Mouse (Mus musculus): ENCODE data around the gene Epb41l5. TPM values are rescaled to one million over a fixed set of nuclear protein-coding genes. Genes with fewer than 3 reads are reported as not detected.

Epb41l5 gene
- 14.8 and 16.6 TPM in 2 replicates for polyA plus RNA-seq (2015; fragmentation: Nextera tagmentation; extraction: Ambion mirVana)

- Histone ChIP-seq H3K27ac (replicated peaks) (peak within 1 kb of the TSS; percentile 74), H3K9me3 (replicated peaks) (no peaks in the 10 kb centered on the region), H3K4me3 (replicated peaks) (peak within 1 kb of the TSS; percentile 75), H3K9ac (peak within 1 kb of the TSS; percentile 47), H3K36me3 (no peaks in the 10 kb centered on the region), H3K4me2 (replicated peaks) (peak within 1 kb of the TSS; percentile 84), H3K27me3 (no peaks in the 10 kb centered on the region), H3K4me1 (peaks cover 6% of the 10 kb centered on the region; the same call in 1 of the 2 replicates)
- ATAC-seq (ENCODE audit: insufficient number of reproducible peaks, low FRiP score, low TSS enrichment, low read depth), result peak; percentile 91
- under 1% methylated on average over 85 of the region's 86 CpGs for WGBS
These were observed at the start of gene Epb41l5 for GRCm38 (mm10) chr1:119648205-119649111. Gene Epb41l5 (minus strand): TSS chr1:119649000.

GRCm38 (mm10) chr1:119696860-119697259, 48.1 kb upstream of the Epb41l5 start:
- H3K9me3 ChIP-seq (replicated peaks), result no peaks in the 10 kb centered on the region
- no peaks in the 10 kb centered on the region for H3K27me3 ChIP-seq
- H3K27ac ChIP-seq (replicated peaks), result no peak overlapping the region
- no peak overlapping the region for H3K9ac ChIP-seq
- H3K36me3 ChIP-seq, result no peaks in the 10 kb centered on the region; the same call in 1 of the 2 replicates
- ATAC-seq (ENCODE audit: insufficient number of reproducible peaks, low FRiP score, low TSS enrichment, low read depth), result no peak
- no peaks in the 10 kb centered on the region for H3K4me1 ChIP-seq
- 98% methylated on average over 1 of the region's 1 CpGs for WGBS
- no peak overlapping the region for H3K4me3 ChIP-seq (replicated peaks)
- H3K4me2 ChIP-seq (replicated peaks), result no peak overlapping the region

GRCm38 (mm10) chr1:119685773-119686558, 37.2 kb upstream of the Epb41l5 start:
- Histone ChIP-seq H3K4me2 (replicated peaks) (no peak overlapping the region), H3K4me1 (no peaks in the 10 kb centered on the region), H3K9ac (no peak overlapping the region), H3K4me3 (replicated peaks) (no peak overlapping the region), H3K27me3 (no peaks in the 10 kb centered on the region), H3K36me3 (peaks cover 6% of the 10 kb centered on the region; the same call in 1 of the 2 replicates), H3K27ac (replicated peaks) (no peak overlapping the region), H3K9me3 (replicated peaks) (no peaks in the 10 kb centered on the region)
- WGBS, result 91% methylated on average over 3 of the region's 3 CpGs
- no peak for ATAC-seq (ENCODE audit: insufficient number of reproducible peaks, low FRiP score, low TSS enrichment, low read depth)

GRCm38 (mm10) chr1:119681663-119682213, 32.9 kb upstream of the Epb41l5 start:
- ATAC-seq (ENCODE audit: insufficient number of reproducible peaks, low FRiP score, low TSS enrichment, low read depth), result no peak
- 70% methylated on average over 2 of the region's 2 CpGs for WGBS
- Histone ChIP-seq H3K9me3 (replicated peaks) (no peaks in the 10 kb centered on the region), H3K27ac (replicated peaks) (no peak overlapping the region), H3K9ac (no peak overlapping the region), H3K27me3 (no peaks in the 10 kb centered on the region), H3K4me2 (replicated peaks) (no peak overlapping the region), H3K4me1 (no peaks in the 10 kb centered on the region), H3K36me3 (peaks cover 3% of the 10 kb centered on the region; the same call in 1 of the 2 replicates), H3K4me3 (replicated peaks) (no peak overlapping the region)

- Histone ChIP-seq H3K4me2 (replicated peaks) (no peak overlapping the region), H3K9me3 (replicated peaks) (no peaks in the 10 kb centered on the region), H3K4me1 (no peaks in the 10 kb centered on the region), H3K27ac (replicated peaks) (no peak overlapping the region), H3K36me3 (peaks cover 4% of the 10 kb centered on the region; the same call in 1 of the 2 replicates), H3K27me3 (no peaks in the 10 kb centered on the region), H3K4me3 (replicated peaks) (no peak overlapping the region), H3K9ac (no peak overlapping the region)
- WGBS, result 63% methylated on average over 1 of the region's 1 CpGs
- no peak for ATAC-seq (ENCODE audit: insufficient number of reproducible peaks, low FRiP score, low TSS enrichment, low read depth)
These were observed 26.2 kb upstream of the Epb41l5 start for GRCm38 (mm10) chr1:119674984-119675383.

- Histone ChIP-seq H3K36me3 (0 out of 2 replicates have a peak, but pooled peaks cover 3% of the 10 kb centered on the region), H3K27me3 (no peaks in the 10 kb centered on the region), H3K4me3 (replicated peaks) (no peak overlapping the region), H3K4me1 (no peaks in the 10 kb centered on the region), H3K4me2 (replicated peaks) (no peak overlapping the region), H3K9me3 (replicated peaks) (no peaks in the 10 kb centered on the region), H3K9ac (no peak overlapping the region), H3K27ac (replicated peaks) (no peak overlapping the region)
- no peak for ATAC-seq (ENCODE audit: insufficient number of reproducible peaks, low FRiP score, low TSS enrichment, low read depth)
- WGBS, result 87% methylated on average over 7 of the region's 7 CpGs
These were observed 18.1 kb upstream of the Epb41l5 start for GRCm38 (mm10) chr1:119666904-119667303.

- H3K4me2 ChIP-seq (replicated peaks), result no peak overlapping the region
- H3K27me3 ChIP-seq, result no peaks in the 10 kb centered on the region
- no peaks in the 10 kb centered on the region for H3K9me3 ChIP-seq (replicated peaks)
- no peak overlapping the region for H3K9ac ChIP-seq
- H3K4me1 ChIP-seq, result 0 out of 2 replicates have a peak, but pooled peaks cover under 1% of the 10 kb centered on the region
- H3K4me3 ChIP-seq (replicated peaks), result no peak overlapping the region
- 96% methylated on average over 2 of the region's 2 CpGs for WGBS
- H3K36me3 ChIP-seq, result 0 out of 2 replicates have a peak, but pooled peaks cover 3% of the 10 kb centered on the region
- H3K27ac ChIP-seq (replicated peaks), result no peak overlapping the region
- no peak for ATAC-seq (ENCODE audit: insufficient number of reproducible peaks, low FRiP score, low TSS enrichment, low read depth)
These were observed 5.5 kb upstream of the Epb41l5 start for GRCm38 (mm10) chr1:119654307-119654706.

GRCm38 (mm10) chr1:119650386-119650785, 1.6 kb upstream of the Epb41l5 start:
- no peak for ATAC-seq (ENCODE audit: insufficient number of reproducible peaks, low FRiP score, low TSS enrichment, low read depth)
- Histone ChIP-seq H3K27me3 (no peaks in the 10 kb centered on the region), H3K9ac (no peak overlapping the region), H3K4me1 (peaks cover 6% of the 10 kb centered on the region; the same call in 1 of the 2 replicates), H3K36me3 (no peaks in the 10 kb centered on the region), H3K4me2 (replicated peaks) (no peak overlapping the region), H3K4me3 (replicated peaks) (no peak overlapping the region), H3K27ac (replicated peaks) (no peak overlapping the region), H3K9me3 (replicated peaks) (no peaks in the 10 kb centered on the region)
- 87% methylated on average over 5 of the region's 5 CpGs for WGBS

- Histone ChIP-seq H3K9ac (no peak overlapping the region), H3K9me3 (replicated peaks) (no peaks in the 10 kb centered on the region), H3K4me1 (peaks cover 6% of the 10 kb centered on the region; the same call in 1 of the 2 replicates), H3K36me3 (no peaks in the 10 kb centered on the region), H3K27me3 (no peaks in the 10 kb centered on the region), H3K4me3 (replicated peaks) (no peak overlapping the region), H3K4me2 (replicated peaks) (no peak overlapping the region), H3K27ac (replicated peaks) (no peak overlapping the region)
- 47% methylated on average over 2 of the region's 2 CpGs for WGBS
- no peak for ATAC-seq (ENCODE audit: insufficient number of reproducible peaks, low FRiP score, low TSS enrichment, low read depth)
These were observed 827 bp upstream of the Epb41l5 start for GRCm38 (mm10) chr1:119649627-119650026.

- H3K4me2 ChIP-seq (replicated peaks), result no peak overlapping the region
- no peaks in the 10 kb centered on the region for H3K36me3 ChIP-seq
- ATAC-seq (ENCODE audit: insufficient number of reproducible peaks, low FRiP score, low TSS enrichment, low read depth), result no peak
- 66% methylated on average over 2 of the region's 2 CpGs for WGBS
- no peak overlapping the region for H3K27ac ChIP-seq (replicated peaks)
- H3K4me1 ChIP-seq, result peaks cover 6% of the 10 kb centered on the region; the same call in 1 of the 2 replicates
- no peaks in the 10 kb centered on the region for H3K27me3 ChIP-seq
- no peak overlapping the region for H3K9ac ChIP-seq
- H3K9me3 ChIP-seq (replicated peaks), result no peaks in the 10 kb centered on the region
- no peak overlapping the region for H3K4me3 ChIP-seq (replicated peaks)
These were observed 2.4 kb downstream of the Epb41l5 start for GRCm38 (mm10) chr1:119646356-119646755.

- WGBS, result 48% methylated on average over 12 of the region's 12 CpGs
- ATAC-seq (ENCODE audit: insufficient number of reproducible peaks, low FRiP score, low TSS enrichment, low read depth), result no peak
These were observed 6.4 kb downstream of the Epb41l5 start for GRCm38 (mm10) chr1:119642367-119642766.

More at GRCm38 (mm10) chr1:119642367-119642766, 6.4 kb downstream of the Epb41l5 start:
- Histone ChIP-seq H3K4me3 (replicated peaks) (no peak overlapping the region), H3K27ac (replicated peaks) (no peak overlapping the region), H3K9ac (no peak overlapping the region), H3K4me1 (no peaks in the 10 kb centered on the region), H3K36me3 (no peaks in the 10 kb centered on the region), H3K27me3 (no peaks in the 10 kb centered on the region), H3K9me3 (replicated peaks) (no peaks in the 10 kb centered on the region), H3K4me2 (replicated peaks) (no peak overlapping the region)
